Mouse (Mus musculus) intestine, postnatal 0 days (tissue): ENCODE results near the gene Vrk1. TPM values are rescaled to one million over a fixed set of nuclear protein-coding genes. Genes with fewer than 3 reads are reported as not detected.

Experiments used
- ATAC-seq: fragments of 200-750 bp; cut with Nextera tagmentation; 2 replicates; pipeline ENCODE4 v1.8.0; 2017; ENCODE audit warnings: mild to moderate bottlenecking, moderate TSS enrichment, moderate library complexity
- H3K27ac ChIP-seq: fragments of 300-500 bp; sonication (generic); 2 replicates; pipeline ENCODE4 v1.5.1; 2014; ENCODE audit warnings: mild to moderate bottlenecking, low read depth, low read length, moderate library complexity
- H3K27me3 ChIP-seq: fragments of 300-500 bp; sonication (generic); replicated peaks from 2 replicates; pipeline ENCODE4 v1.6.1; 2014; ENCODE audit warnings: low read length, mixed read lengths; ENCODE audit not compliant: control insufficient read depth, insufficient read depth
- H3K36me3 ChIP-seq: fragments of 300-500 bp; sonication (generic); 2 replicates; pipeline ENCODE4 v1.6.1; 2014; ENCODE audit warnings: mild to moderate bottlenecking, moderate library complexity; ENCODE audit not compliant: control insufficient read depth, insufficient read depth
- H3K4me1 ChIP-seq: fragments of 300-500 bp; sonication (generic); replicated peaks from 2 replicates; pipeline ENCODE4 v1.6.1; 2014; ENCODE audit warnings: antibody characterized with exemption, low read length, mixed read lengths; ENCODE audit not compliant: control insufficient read depth, insufficient read depth
- H3K4me2 ChIP-seq: fragments of 300-500 bp; sonication (generic); replicated peaks from 2 replicates; pipeline ENCODE4 v1.6.1; 2014; ENCODE audit warnings: low read depth, mild to moderate bottlenecking, moderate library complexity
- H3K4me3 ChIP-seq: fragments of 300-500 bp; sonication (generic); 2 replicates; pipeline ENCODE4 v1.5.1; 2014; ENCODE audit warnings: low read depth, low read length
- H3K9ac ChIP-seq: fragments of 300-500 bp; sonication (generic); 2 replicates; pipeline ENCODE4 v1.6.1; 2014; ENCODE audit warnings: mild to moderate bottlenecking, low read depth, low read length
- H3K9me3 ChIP-seq: fragments of 300-500 bp; sonication (generic); 2 replicates; pipeline ENCODE4 v1.6.1; 2016; ENCODE audit warnings: mixed run types; ENCODE audit not compliant: control insufficient read depth
- CTCF ChIP-seq: sonication (generic); IDR thresholded peaks from 2 replicates; pipeline ENCODE4 v1.5.1; 2016; ENCODE audit warnings: low read depth, mild to moderate bottlenecking, control low read depth, antibody characterized with exemption, moderate library complexity
- WGBS: fragments of 180-500 bp; shearing (Covaris S2); extraction: QIAGEN DNeasy Blood & Tissue Kit; methylation state at CpG from one replicate; pipeline ENCODE4 v1.1.7; 2014; 5-methylcytosine and 5-hydroxymethylcytosine counted together
- polyA plus RNA-seq: library from polyadenylated mRNA; unstranded; fragments of >200 nt; fragmentation: Nextera tagmentation; extraction: Ambion mirVana; gene quantifications from 2 replicates; pipeline ENCODE4 v1.2.1, GENCODE M21; 2015

The Vrk1 gene
- polyA plus RNA-seq, 1 experiment from 2014 or later = 23.0 TPM

GRCm38 (mm10) chr12:106055799-106056198, 45.8 kb downstream of the Vrk1 start:
- Histone ChIP-seq H3K9ac (no peak overlapping the region), H3K4me1 (no peaks in the 10 kb centered on the region), H3K36me3 (peaks cover 15% of the 10 kb centered on the region; the same call in 1 of the 2 replicates), H3K4me2 (no peak overlapping the region), H3K4me3 (no peak overlapping the region), H3K27me3 (no peaks in the 10 kb centered on the region), H3K9me3 (no peaks in the 10 kb centered on the region), H3K27ac (no peak overlapping the region)
- TF ChIP-seq CTCF = peak; percentile 94
- WGBS = 34% methylated on average over 6 of the region's 6 CpGs
- ATAC-seq = no peak

- H3K36me3 ChIP-seq = peaks cover 20% of the 10 kb centered on the region; the same call in 1 of the 2 replicates
- 74% methylated on average over 12 of the region's 12 CpGs for WGBS
- no peak overlapping the region for H3K4me3 ChIP-seq
- H3K27me3 ChIP-seq = no peaks in the 10 kb centered on the region
- no peak overlapping the region for H3K27ac ChIP-seq
- no peak overlapping the region for H3K4me2 ChIP-seq
- no peak for TF ChIP-seq CTCF
- no peak overlapping the region for H3K9ac ChIP-seq
- H3K9me3 ChIP-seq = no peaks in the 10 kb centered on the region
- H3K4me1 ChIP-seq = no peaks in the 10 kb centered on the region
- no peak for ATAC-seq
These were observed 50.0 kb downstream of the Vrk1 start for GRCm38 (mm10) chr12:106059873-106060573.

DNA sequence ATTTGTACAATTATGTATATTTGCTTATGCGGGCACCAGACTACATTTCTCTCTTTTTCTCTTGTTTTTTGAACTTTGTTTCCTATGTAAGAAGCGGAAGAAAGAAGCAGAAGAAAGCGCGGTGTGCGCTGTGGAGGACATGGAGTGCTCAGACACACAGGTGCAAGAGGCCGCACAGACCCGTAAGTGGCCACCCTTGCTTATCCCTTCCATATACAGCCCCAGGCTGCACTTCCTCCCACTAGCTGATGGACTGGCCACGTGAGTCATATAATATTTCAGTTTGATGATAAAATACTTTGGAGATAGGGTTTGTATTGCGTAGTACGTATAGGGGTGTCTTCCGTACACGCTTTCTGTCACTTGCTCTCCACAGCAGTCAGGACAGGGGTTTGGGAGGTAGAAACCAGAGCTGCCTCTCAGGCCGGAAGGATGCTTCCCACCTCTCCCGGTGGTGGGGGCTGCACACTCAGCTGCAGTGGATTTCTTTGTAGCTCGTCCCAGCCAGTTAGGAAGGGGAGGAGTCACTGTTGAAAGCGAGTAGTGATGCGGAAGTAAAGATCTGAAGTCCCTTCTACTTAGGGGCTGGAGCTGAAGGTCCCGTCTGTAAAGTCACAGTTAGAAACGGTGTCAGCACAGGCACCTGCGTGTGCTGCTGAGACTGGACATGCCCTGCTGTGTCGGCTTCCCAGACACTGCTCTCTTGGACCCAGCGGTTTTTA, 60.6 kb downstream of the Vrk1 start:
- Histone ChIP-seq H3K36me3 (peaks cover 41% of the 10 kb centered on the region), H3K4me2 (no peak overlapping the region), H3K4me1 (no peaks in the 10 kb centered on the region), H3K9ac (no peak overlapping the region), H3K27me3 (no peaks in the 10 kb centered on the region), H3K27ac (no peak overlapping the region), H3K9me3 (no peaks in the 10 kb centered on the region), H3K4me3 (no peak overlapping the region)
- TF ChIP-seq CTCF = no peak
- ATAC-seq = no peak
- WGBS = 90% methylated on average over 22 of the region's 22 CpGs

GRCm38 (mm10) chr12:106071575-106072166, 61.6 kb downstream of the Vrk1 start:
- no peak for ATAC-seq
- H3K27me3 ChIP-seq = no peaks in the 10 kb centered on the region
- H3K27ac ChIP-seq = no peak overlapping the region
- H3K4me3 ChIP-seq = no peak overlapping the region
- no peaks in the 10 kb centered on the region for H3K9me3 ChIP-seq
- 84% methylated on average over 10 of the region's 10 CpGs for WGBS
- H3K4me1 ChIP-seq = no peaks in the 10 kb centered on the region
- no peak overlapping the region for H3K4me2 ChIP-seq
- no peak for TF ChIP-seq CTCF
- H3K36me3 ChIP-seq = peaks cover 36% of the 10 kb centered on the region
- H3K9ac ChIP-seq = no peak overlapping the region

DNA sequence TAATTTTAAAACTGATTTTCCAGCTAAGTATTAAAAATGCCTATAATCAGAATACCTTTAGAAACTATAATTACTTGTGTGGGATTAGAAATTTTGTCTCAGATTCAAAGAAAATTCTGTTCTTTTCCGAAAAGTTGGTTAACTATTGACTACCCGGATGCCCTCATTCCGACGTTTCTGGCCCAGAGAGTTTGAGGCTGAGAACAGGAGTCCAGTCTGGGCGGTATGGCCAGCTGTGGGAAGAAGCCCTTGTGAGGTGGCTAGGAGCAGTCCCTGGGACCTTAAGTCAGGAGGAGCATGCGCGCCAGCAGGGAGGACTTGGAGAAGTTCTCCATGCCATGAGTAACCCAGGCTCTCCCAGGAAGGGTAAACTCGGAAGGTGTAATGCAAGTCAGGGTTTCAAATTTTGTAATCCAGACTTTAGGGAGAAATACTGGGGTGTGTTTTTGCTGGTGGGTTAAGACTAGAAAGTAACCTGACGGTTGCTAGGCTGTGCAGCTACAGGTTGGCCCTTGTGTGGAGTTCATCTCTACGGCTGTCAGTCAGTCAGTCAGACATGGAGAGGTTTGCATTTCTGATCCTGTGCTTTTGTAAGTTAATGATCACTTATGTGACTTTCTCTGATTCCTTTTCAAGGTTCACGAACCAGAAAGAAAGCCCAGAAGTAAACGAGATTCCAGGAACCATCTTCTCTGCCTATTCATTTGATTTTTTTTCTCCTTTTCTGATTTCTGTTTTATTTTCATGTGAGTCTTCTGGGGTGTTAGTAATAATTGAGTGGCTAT, 64.5 kb downstream of the Vrk1 start:
- no peak overlapping the region for H3K4me3 ChIP-seq
- H3K9me3 ChIP-seq = no peaks in the 10 kb centered on the region
- 83% methylated on average over 12 of the region's 12 CpGs for WGBS
- TF ChIP-seq CTCF = no peak
- ATAC-seq = no peak
- H3K27ac ChIP-seq = no peak overlapping the region
- no peaks in the 10 kb centered on the region for H3K27me3 ChIP-seq
- no peaks in the 10 kb centered on the region for H3K4me1 ChIP-seq
- no peak overlapping the region for H3K4me2 ChIP-seq
- no peak overlapping the region for H3K9ac ChIP-seq
- peaks cover 31% of the 10 kb centered on the region for H3K36me3 ChIP-seq

GRCm38 (mm10) chr12:106076131-106076530, 66.1 kb downstream of the Vrk1 start:
- H3K4me3 ChIP-seq = no peak overlapping the region

More at GRCm38 (mm10) chr12:106076131-106076530, 66.1 kb downstream of the Vrk1 start:
- Histone ChIP-seq H3K9ac (no peak overlapping the region), H3K36me3 (peaks cover 16% of the 10 kb centered on the region; the same call in 1 of the 2 replicates), H3K27me3 (no peaks in the 10 kb centered on the region), H3K4me2 (no peak overlapping the region), H3K9me3 (no peaks in the 10 kb centered on the region), H3K4me1 (no peaks in the 10 kb centered on the region), H3K27ac (no peak overlapping the region)
- ATAC-seq = no peak
- WGBS = 92% methylated on average over 15 of the region's 15 CpGs
- TF ChIP-seq CTCF = no peak
